Mouse (Mus musculus): Measurements from ENCODE around the gene Zkscan17. TPM values are rescaled to one million over a fixed set of nuclear protein-coding genes. Genes with fewer than 3 reads are reported as not detected.
"Not testable (repeated sequence)": the region's sequence is repeated elsewhere in the genome, so short reads cannot be mapped to it uniquely, and the experiment has no call there.

Zkscan17 gene
- total RNA-seq (2015; ENCODE audit: low replicate concordance): 1.7 and 2.9 TPM in 2 replicates
- 3.0 and 3.7 TPM in 2 replicates for total RNA-seq (2017; ENCODE audit: low replicate concordance)

DNA sequence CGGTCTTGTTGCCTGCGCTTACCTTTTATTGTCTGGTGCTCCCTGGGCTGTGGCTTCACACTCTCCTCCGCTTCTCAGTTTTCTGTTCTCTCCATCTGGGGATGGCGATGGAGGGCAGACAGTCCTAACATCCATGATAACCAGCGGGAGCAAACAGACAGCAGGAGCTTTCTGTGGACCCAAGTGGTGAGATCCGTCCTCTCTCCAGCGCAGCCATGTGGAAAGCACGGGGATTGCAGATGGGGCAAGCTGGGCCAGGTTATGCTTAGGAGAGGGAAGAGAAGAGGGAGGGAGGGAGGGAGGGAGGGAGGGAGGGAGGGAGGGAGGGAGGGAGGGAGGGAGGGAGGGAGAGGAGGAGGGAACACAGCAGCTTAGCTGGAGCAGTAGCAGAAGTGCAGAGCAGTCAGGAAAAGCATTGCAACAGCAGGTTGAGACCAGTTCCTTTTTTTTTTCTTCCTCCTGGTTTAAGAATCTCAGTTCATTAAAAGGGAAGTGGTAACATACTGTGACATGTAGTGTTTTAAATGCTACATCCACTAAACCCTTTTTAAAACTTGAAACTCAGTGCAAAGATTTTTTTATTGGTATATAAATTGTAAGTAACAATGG is at the start of gene Zkscan17:
Gene Zkscan17, minus strand, starts transcription at position 280 of the 609 bp plus-strand sequence.
- no peak for ATAC-seq (replicated peaks; ENCODE audit: low FRiP score, poor library complexity, severe bottlenecking)

GRCm38 (mm10) chr11:59576135-59576534 is 49.6 kb upstream of the Zkscan17 start, which contains the start of gene Olfr222:
Olfr222 (minus strand) TSS chr11:59576235.
- not testable (repeated sequence) for ATAC-seq (replicated peaks; ENCODE audit: low FRiP score, poor library complexity, severe bottlenecking)

DNA sequence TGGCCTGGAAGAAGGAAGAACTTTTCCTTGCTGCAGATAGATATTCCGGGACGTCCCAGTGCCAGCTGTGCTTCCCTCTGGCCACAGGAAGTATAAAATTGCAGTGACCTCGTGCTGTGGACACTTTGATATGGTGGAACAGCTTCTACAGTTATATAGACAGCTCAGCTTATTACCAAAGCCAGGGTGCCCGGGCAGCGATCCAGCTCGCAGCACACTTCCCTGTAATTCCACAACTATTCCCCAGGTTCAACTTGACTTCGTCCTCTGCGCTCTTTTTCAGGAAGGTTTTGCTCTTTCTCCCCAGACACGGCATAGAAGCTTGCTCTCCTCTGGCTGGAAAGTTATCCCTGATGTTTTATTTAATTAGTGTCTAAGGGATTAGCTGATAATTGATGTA is 49.2 kb upstream of the Zkscan17 start:
- no peak for ATAC-seq (replicated peaks; ENCODE audit: low FRiP score, poor library complexity, severe bottlenecking)

DNA sequence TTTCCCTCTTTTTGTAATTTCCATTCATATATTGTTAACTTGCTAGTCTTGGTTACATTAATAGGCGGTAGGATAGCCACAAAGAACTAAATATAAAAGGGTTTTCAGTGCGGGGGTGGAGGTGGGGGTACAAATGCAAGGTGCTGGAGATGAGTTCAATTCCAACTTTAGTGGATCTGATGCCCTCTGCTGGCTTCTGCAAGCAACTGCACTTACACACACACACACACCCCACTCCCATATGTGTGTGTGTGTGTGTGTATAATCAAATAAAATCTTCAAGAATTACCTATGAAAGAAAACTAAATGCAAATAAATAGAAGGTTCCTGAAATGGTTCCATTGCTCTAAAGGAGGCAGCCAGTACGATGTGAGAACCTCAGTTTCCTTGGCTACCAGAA is 42.8 kb upstream of the Zkscan17 start:
- no peak for ATAC-seq (replicated peaks; ENCODE audit: low FRiP score, poor library complexity, severe bottlenecking)

DNA sequence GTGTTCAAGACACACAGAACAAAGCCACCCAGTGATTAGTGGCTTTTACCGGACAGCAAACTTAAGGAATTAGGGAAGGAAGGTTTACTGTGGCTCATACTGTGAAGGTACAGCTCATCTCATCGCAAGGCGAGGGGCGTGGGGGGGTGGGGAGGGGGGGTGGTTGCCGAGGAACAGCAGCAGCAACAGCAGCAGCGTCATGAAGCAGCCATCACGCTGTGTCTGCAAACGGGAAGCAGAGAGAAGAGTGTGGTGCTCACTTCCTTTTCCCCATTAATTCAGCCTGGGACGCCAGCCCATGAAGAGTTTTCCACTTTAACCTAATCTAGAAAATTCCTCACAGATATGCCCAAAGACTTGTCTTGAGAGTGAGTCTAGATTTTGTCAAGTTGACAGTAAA is 36.3 kb upstream of the Zkscan17 start:
- ATAC-seq (replicated peaks; ENCODE audit: low FRiP score, poor library complexity, severe bottlenecking): no peak

DNA sequence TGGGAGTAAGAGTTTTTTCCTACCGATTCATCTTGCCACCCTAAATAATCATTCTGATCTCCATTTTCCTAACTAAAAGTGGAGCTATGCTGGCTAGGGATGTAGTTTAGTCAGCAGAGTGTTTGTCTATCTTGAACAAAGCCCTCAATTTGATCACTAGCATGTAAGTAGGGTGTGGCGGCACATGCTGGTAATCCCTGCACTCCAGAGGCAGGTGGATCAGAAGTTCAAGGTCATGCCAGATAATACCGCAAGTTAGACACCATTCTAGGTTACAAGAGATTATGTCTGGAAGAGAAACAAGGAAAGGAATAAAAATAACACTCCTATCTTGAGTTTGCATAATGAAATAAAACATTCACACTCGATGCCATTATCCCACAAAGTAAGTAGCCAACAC is 35.8 kb upstream of the Zkscan17 start:
- ATAC-seq (replicated peaks; ENCODE audit: low FRiP score, poor library complexity, severe bottlenecking): no peak

DNA sequence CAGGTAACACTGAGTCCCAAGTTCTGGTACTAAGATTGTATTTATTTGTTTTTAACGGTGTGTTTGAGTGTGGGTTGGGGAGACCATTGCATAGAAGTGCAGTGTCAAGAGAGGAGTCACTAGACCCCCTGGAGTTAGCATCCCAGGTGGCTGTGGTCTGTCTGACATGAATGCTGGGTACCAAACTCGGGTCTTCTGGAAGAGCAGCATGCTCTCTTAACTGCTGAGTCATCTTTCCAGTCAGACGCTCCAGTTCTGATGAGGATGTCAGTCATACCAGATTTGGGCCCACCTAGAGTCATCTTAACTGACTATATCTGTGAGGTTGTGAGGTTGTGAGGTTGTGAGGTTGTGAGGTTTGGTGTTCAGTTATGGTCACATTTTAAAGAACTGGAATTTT is 34.4 kb upstream of the Zkscan17 start:
- no peak for ATAC-seq (replicated peaks; ENCODE audit: low FRiP score, poor library complexity, severe bottlenecking)

- no peak for ATAC-seq (replicated peaks; ENCODE audit: low FRiP score, poor library complexity, severe bottlenecking)
These were observed 28.0 kb upstream of the Zkscan17 start for GRCm38 (mm10) chr11:59554535-59554934.

- ATAC-seq (replicated peaks; ENCODE audit: low FRiP score, poor library complexity, severe bottlenecking): no peak
These were observed 27.6 kb upstream of the Zkscan17 start for GRCm38 (mm10) chr11:59554127-59554526.

DNA sequence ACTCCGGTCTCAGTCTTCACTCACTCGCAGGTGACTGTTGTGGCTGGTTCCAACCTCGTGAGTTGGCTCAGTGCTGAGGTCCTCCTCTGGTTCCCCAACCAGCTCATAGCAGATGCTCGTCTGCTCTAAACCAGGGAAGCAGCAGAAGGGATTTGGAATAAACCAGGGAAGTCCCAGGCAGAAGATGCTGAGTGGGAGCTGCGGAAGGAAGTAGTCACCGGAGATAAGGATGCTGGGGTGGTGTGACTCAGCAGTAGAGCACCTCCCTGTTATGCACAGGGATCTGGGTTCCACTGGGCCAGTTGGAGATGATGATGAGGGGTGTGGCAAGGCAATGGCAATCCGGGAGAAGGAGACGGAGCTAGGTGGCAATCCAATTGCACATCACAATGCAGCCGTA is 17.5 kb upstream of the Zkscan17 start:
- no peak for ATAC-seq (replicated peaks; ENCODE audit: low FRiP score, poor library complexity, severe bottlenecking)

- no peak for ATAC-seq (replicated peaks; ENCODE audit: low FRiP score, poor library complexity, severe bottlenecking)
These were observed 16.8 kb upstream of the Zkscan17 start for GRCm38 (mm10) chr11:59543376-59543775.

- no peak for ATAC-seq (replicated peaks; ENCODE audit: low FRiP score, poor library complexity, severe bottlenecking)
These were observed 15.9 kb upstream of the Zkscan17 start for GRCm38 (mm10) chr11:59542442-59542841.

GRCm38 (mm10) chr11:59541324-59541723 is 14.8 kb upstream of the Zkscan17 start, which contains the start of gene Nlrp3:
Nlrp3 (plus strand) TSS chr11:59541568.
- no peak for ATAC-seq (replicated peaks; ENCODE audit: low FRiP score, poor library complexity, severe bottlenecking)

DNA sequence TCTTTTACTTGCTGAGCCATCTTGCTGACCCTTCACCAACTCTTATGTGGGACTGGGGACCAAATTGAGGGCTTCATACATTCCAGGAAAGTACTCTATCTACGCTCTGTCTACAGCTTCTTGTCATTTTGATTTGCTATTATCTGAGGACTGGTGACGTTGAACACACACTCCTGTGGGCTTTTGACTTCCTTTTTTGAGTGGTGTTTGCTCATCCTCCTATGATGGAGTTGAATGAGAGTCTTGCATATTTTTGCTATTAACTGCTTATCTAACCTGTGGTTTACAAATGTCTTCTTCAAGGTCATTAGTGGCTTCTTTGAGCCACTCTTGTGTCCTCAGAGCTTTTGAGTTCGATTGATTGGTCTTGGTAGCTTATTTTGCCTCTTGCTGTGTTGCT is 13.6 kb upstream of the Zkscan17 start:
- ATAC-seq (replicated peaks; ENCODE audit: low FRiP score, poor library complexity, severe bottlenecking): no peak

DNA sequence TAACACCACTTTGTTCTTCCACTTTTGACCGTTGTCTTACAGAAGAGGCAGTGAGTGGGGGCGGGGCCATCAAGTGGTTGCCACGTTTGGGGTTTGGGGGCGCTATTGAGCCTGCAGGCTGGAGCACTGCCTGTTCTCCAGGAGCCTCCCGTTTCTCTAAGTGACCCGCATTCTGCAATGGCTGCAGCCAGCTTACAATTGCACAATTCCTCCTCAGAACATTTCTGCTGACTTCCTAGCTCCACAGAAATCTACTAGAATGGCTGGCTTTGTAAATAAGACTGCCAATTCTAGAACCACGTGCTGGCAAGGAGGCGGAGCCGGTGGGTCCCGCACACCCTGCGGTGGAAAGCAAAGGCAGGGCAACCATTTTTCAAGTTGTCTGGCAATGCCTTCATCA is 11.8 kb upstream of the Zkscan17 start:
- no peak for ATAC-seq (replicated peaks; ENCODE audit: low FRiP score, poor library complexity, severe bottlenecking)

- no peak for ATAC-seq (replicated peaks; ENCODE audit: low FRiP score, poor library complexity, severe bottlenecking)
These were observed 10.9 kb upstream of the Zkscan17 start for GRCm38 (mm10) chr11:59537218-59538130.

GRCm38 (mm10) chr11:59531562-59531961 is 5.0 kb upstream of the Zkscan17 start:
- no peak for ATAC-seq (replicated peaks; ENCODE audit: low FRiP score, poor library complexity, severe bottlenecking)

GRCm38 (mm10) chr11:59530870-59531535 is 4.5 kb upstream of the Zkscan17 start:
- 0 out of 2 replicates have a peak, but pooled peaks have one; percentile 34 for ATAC-seq (replicated peaks; ENCODE audit: low FRiP score, poor library complexity, severe bottlenecking)

GRCm38 (mm10) chr11:59530221-59530620 is 3.7 kb upstream of the Zkscan17 start:
- ATAC-seq (replicated peaks; ENCODE audit: low FRiP score, poor library complexity, severe bottlenecking): no peak

GRCm38 (mm10) chr11:59525237-59525636 is 1.3 kb downstream of the Zkscan17 start:
- no peak for ATAC-seq (replicated peaks; ENCODE audit: low FRiP score, poor library complexity, severe bottlenecking)
